Mouse (Mus musculus): Measurements from ENCODE around the gene Tmem174. TPM values are rescaled to one million over a fixed set of nuclear protein-coding genes. Genes with fewer than 3 reads are reported as not detected.

Gene Tmem174
- polyA plus RNA-seq, 1 experiment from 2014 or later: not detected

- 60% methylated on average over 6 of the region's 6 CpGs for WGBS
- ATAC-seq (replicated peaks; ENCODE audit: insufficient number of reproducible peaks, low FRiP score, low TSS enrichment, low read depth): no peak
- Histone ChIP-seq H3K4me3 (ENCODE audit: low read depth, low read length) (no peak overlapping the region), H3K36me3 (replicated peaks; ENCODE audit: control insufficient read depth, insufficient read depth, low read depth, low read length) (no peaks in the 10 kb centered on the region), H3K9me3 (replicated peaks; ENCODE audit: control insufficient read depth, low read length) (no peaks in the 10 kb centered on the region), H3K4me1 (ENCODE audit: control insufficient read depth, insufficient read depth, low read length) (peaks cover 2% of the 10 kb centered on the region), H3K27ac (replicated peaks; ENCODE audit: low read depth, low read length) (no peak overlapping the region), H3K4me2 (ENCODE audit: low read depth, low read length) (no peak overlapping the region), H3K9ac (replicated peaks; ENCODE audit: low read length) (no peak overlapping the region), H3K27me3 (ENCODE audit: control insufficient read depth, insufficient read depth, low read length) (peaks cover 5% of the 10 kb centered on the region)
- DNase-seq (ENCODE audit: low spot score): peak; percentile 54
Measured at GRCm38 (mm10) chr13:98591406-98591805, 45.8 kb downstream of the Tmem174 start.

- ATAC-seq (replicated peaks; ENCODE audit: insufficient number of reproducible peaks, low FRiP score, low TSS enrichment, low read depth) (no peak), DNase-seq (ENCODE audit: low spot score) (no peak)
- peaks cover 2% of the 10 kb centered on the region for H3K4me1 ChIP-seq (ENCODE audit: control insufficient read depth, insufficient read depth, low read length)
- H3K9me3 ChIP-seq (replicated peaks; ENCODE audit: control insufficient read depth, low read length): no peaks in the 10 kb centered on the region
- peaks cover 5% of the 10 kb centered on the region for H3K27me3 ChIP-seq (ENCODE audit: control insufficient read depth, insufficient read depth, low read length)
- H3K4me3 ChIP-seq (ENCODE audit: low read depth, low read length): no peak overlapping the region
- H3K36me3 ChIP-seq (replicated peaks; ENCODE audit: control insufficient read depth, insufficient read depth, low read depth, low read length): no peaks in the 10 kb centered on the region
- no peak overlapping the region for H3K4me2 ChIP-seq (ENCODE audit: low read depth, low read length)
- no peak overlapping the region for H3K9ac ChIP-seq (replicated peaks; ENCODE audit: low read length)
- 60% methylated on average over 6 of the region's 6 CpGs for WGBS
- no peak overlapping the region for H3K27ac ChIP-seq (replicated peaks; ENCODE audit: low read depth, low read length)
Measured at GRCm38 (mm10) chr13:98590693-98591389, 46.4 kb downstream of the Tmem174 start.

GRCm38 (mm10) chr13:98589572-98589971, 47.6 kb downstream of the Tmem174 start:
- no peaks in the 10 kb centered on the region for H3K9me3 ChIP-seq (replicated peaks; ENCODE audit: control insufficient read depth, low read length)
- 37% methylated on average over 9 of the region's 9 CpGs for WGBS
- H3K36me3 ChIP-seq (replicated peaks; ENCODE audit: control insufficient read depth, insufficient read depth, low read depth, low read length): no peaks in the 10 kb centered on the region
- no peak overlapping the region for H3K27ac ChIP-seq (replicated peaks; ENCODE audit: low read depth, low read length)
- H3K27me3 ChIP-seq (ENCODE audit: control insufficient read depth, insufficient read depth, low read length): peaks cover 5% of the 10 kb centered on the region
- H3K4me2 ChIP-seq (ENCODE audit: low read depth, low read length): peak overlapping the region; percentile 88
- ATAC-seq (replicated peaks; ENCODE audit: insufficient number of reproducible peaks, low FRiP score, low TSS enrichment, low read depth): no peak
- H3K4me3 ChIP-seq (ENCODE audit: low read depth, low read length): no peak overlapping the region
- DNase-seq (ENCODE audit: low spot score): no peak
- peaks cover 2% of the 10 kb centered on the region for H3K4me1 ChIP-seq (ENCODE audit: control insufficient read depth, insufficient read depth, low read length)
- H3K9ac ChIP-seq (replicated peaks; ENCODE audit: low read length): no peak overlapping the region

GRCm38 (mm10) chr13:98588951-98589501, 48.2 kb downstream of the Tmem174 start:
- peak; percentile 93 for DNase-seq (ENCODE audit: low spot score)
- Histone ChIP-seq H3K9ac (replicated peaks; ENCODE audit: low read length) (peak overlapping the region; percentile 67), H3K4me1 (ENCODE audit: control insufficient read depth, insufficient read depth, low read length) (peaks cover 2% of the 10 kb centered on the region)

GRCm38 (mm10) chr13:98588480-98588879, 48.7 kb downstream of the Tmem174 start:
- Histone ChIP-seq H3K4me2 (ENCODE audit: low read depth, low read length) (peak overlapping the region; percentile 88), H3K4me3 (ENCODE audit: low read depth, low read length) (peak overlapping the region; percentile 39), H3K27ac (replicated peaks; ENCODE audit: low read depth, low read length) (0 out of 2 replicates have a peak overlapping the region, but pooled peaks have one; percentile 9), H3K4me1 (ENCODE audit: control insufficient read depth, insufficient read depth, low read length) (peaks cover 2% of the 10 kb centered on the region), H3K9ac (replicated peaks; ENCODE audit: low read length) (peak overlapping the region; percentile 67), H3K9me3 (replicated peaks; ENCODE audit: control insufficient read depth, low read length) (no peaks in the 10 kb centered on the region), H3K36me3 (replicated peaks; ENCODE audit: control insufficient read depth, insufficient read depth, low read depth, low read length) (no peaks in the 10 kb centered on the region), H3K27me3 (ENCODE audit: control insufficient read depth, insufficient read depth, low read length) (peaks cover 5% of the 10 kb centered on the region)
- ATAC-seq (replicated peaks; ENCODE audit: insufficient number of reproducible peaks, low FRiP score, low TSS enrichment, low read depth) (no peak; the same call in 1 of the 2 replicates), DNase-seq (ENCODE audit: low spot score) (no peak)
- under 1% methylated on average over 12 of the region's 12 CpGs for WGBS

More at GRCm38 (mm10) chr13:98588951-98589501, 48.2 kb downstream of the Tmem174 start:
- Histone ChIP-seq H3K36me3 (replicated peaks; ENCODE audit: control insufficient read depth, insufficient read depth, low read depth, low read length) (no peaks in the 10 kb centered on the region), H3K9me3 (replicated peaks; ENCODE audit: control insufficient read depth, low read length) (no peaks in the 10 kb centered on the region), H3K27me3 (ENCODE audit: control insufficient read depth, insufficient read depth, low read length) (peaks cover 5% of the 10 kb centered on the region), H3K27ac (replicated peaks; ENCODE audit: low read depth, low read length) (0 out of 2 replicates have a peak overlapping the region, but pooled peaks have one; percentile 9), H3K4me2 (ENCODE audit: low read depth, low read length) (peak overlapping the region; percentile 88), H3K4me3 (ENCODE audit: low read depth, low read length) (peak overlapping the region; percentile 39)
- peak; percentile 77 for ATAC-seq (replicated peaks; ENCODE audit: insufficient number of reproducible peaks, low FRiP score, low TSS enrichment, low read depth)
- WGBS: 2% methylated on average over 35 of the region's 35 CpGs

- ATAC-seq (replicated peaks; ENCODE audit: insufficient number of reproducible peaks, low FRiP score, low TSS enrichment, low read depth): no peak; the same call in 1 of the 2 replicates
- peak; percentile 77 for DNase-seq (ENCODE audit: low spot score)
- Histone ChIP-seq H3K36me3 (replicated peaks; ENCODE audit: control insufficient read depth, insufficient read depth, low read depth, low read length) (no peaks in the 10 kb centered on the region), H3K27ac (replicated peaks; ENCODE audit: low read depth, low read length) (no peak overlapping the region), H3K9me3 (replicated peaks; ENCODE audit: control insufficient read depth, low read length) (no peaks in the 10 kb centered on the region), H3K4me3 (ENCODE audit: low read depth, low read length) (no peak overlapping the region), H3K27me3 (ENCODE audit: control insufficient read depth, insufficient read depth, low read length) (peaks cover 5% of the 10 kb centered on the region), H3K4me2 (ENCODE audit: low read depth, low read length) (peak overlapping the region; percentile 31), H3K4me1 (ENCODE audit: control insufficient read depth, insufficient read depth, low read length) (peaks cover 2% of the 10 kb centered on the region), H3K9ac (replicated peaks; ENCODE audit: low read length) (no peak overlapping the region)
- 2% methylated on average over 14 of the region's 14 CpGs for WGBS
Measured at GRCm38 (mm10) chr13:98587639-98588038, 49.6 kb downstream of the Tmem174 start.

- Histone ChIP-seq H3K36me3 (replicated peaks; ENCODE audit: control insufficient read depth, insufficient read depth, low read depth, low read length) (no peaks in the 10 kb centered on the region), H3K27ac (replicated peaks; ENCODE audit: low read depth, low read length) (no peak overlapping the region), H3K4me3 (ENCODE audit: low read depth, low read length) (no peak overlapping the region), H3K9ac (replicated peaks; ENCODE audit: low read length) (no peak overlapping the region), H3K27me3 (ENCODE audit: control insufficient read depth, insufficient read depth, low read length) (peaks cover 5% of the 10 kb centered on the region), H3K4me2 (ENCODE audit: low read depth, low read length) (no peak overlapping the region), H3K9me3 (replicated peaks; ENCODE audit: control insufficient read depth, low read length) (no peaks in the 10 kb centered on the region), H3K4me1 (ENCODE audit: control insufficient read depth, insufficient read depth, low read length) (peaks cover 2% of the 10 kb centered on the region)
- ATAC-seq (replicated peaks; ENCODE audit: insufficient number of reproducible peaks, low FRiP score, low TSS enrichment, low read depth) (no peak), DNase-seq (ENCODE audit: low spot score) (no peak)
- WGBS: 27% methylated on average over 17 of the region's 17 CpGs
Measured at GRCm38 (mm10) chr13:98586817-98587575, 50.2 kb downstream of the Tmem174 start.

Data from embryonic facial prominence, embryonic 11.5 days (tissue).